Comparison of ENCODE assay signal across 8 mouse cellular contexts in genomic region chr4:100776871-100777375, GRCm38 (mm10). TPM values are rescaled to one million over a fixed set of nuclear protein-coding genes. Genes with fewer than 3 reads are reported as not detected.
DNase-seq lines count a peak whose midpoint lies in the region; ATAC-seq and TF ChIP-seq lines count a peak whose summit lies in the region.

No protein-coding gene starts in this region.

- WGBS in heart, embryonic 16.5 days, result under 1% methylated on average over 66 of the region's 68 CpGs
- WGBS in lung, embryonic 14.5 days, result 0% methylated on average over 64 of the region's 68 CpGs

- H3K36me3 ChIP-seq in heart, embryonic 16.5 days (ENCODE audit: control insufficient read depth, insufficient read depth), result no peaks in the 10 kb centered on the region
- no peaks in the 10 kb centered on the region for H3K36me3 ChIP-seq in lung, embryonic 14.5 days (ENCODE audit: insufficient read depth)

- peak overlapping the region; percentile 80 for H3K27ac ChIP-seq in embryonic fibroblast, embryonic 13.5 days (ENCODE audit: insufficient read depth, low read length)
- peak overlapping the region; percentile 93 for H3K27ac ChIP-seq in heart, embryonic 16.5 days (ENCODE audit: low read length)
- H3K27ac ChIP-seq in lung, embryonic 14.5 days (ENCODE audit: low read depth), result peak overlapping the region; percentile 94

- H3K9ac ChIP-seq in heart, embryonic 16.5 days (ENCODE audit: low read length), result peak overlapping the region; percentile 95
- H3K9ac ChIP-seq in lung, embryonic 14.5 days, result peak overlapping the region; percentile 89

- H3K4me1 ChIP-seq in embryonic fibroblast, embryonic 13.5 days (ENCODE audit: control insufficient read depth, insufficient read depth, low read length), result peaks cover 3% of the 10 kb centered on the region
- H3K4me1 ChIP-seq in heart, embryonic 16.5 days (ENCODE audit: control insufficient read depth, insufficient read depth, low read length), result peaks cover 23% of the 10 kb centered on the region
- no peaks in the 10 kb centered on the region for H3K4me1 ChIP-seq in lung, embryonic 14.5 days (ENCODE audit: insufficient read depth)

- TF ChIP-seq CTCF in embryonic fibroblast, embryonic 13.5 days (IDR thresholded peaks at IDR 0.05; ENCODE audit: borderline replicate concordance, insufficient read depth, low read length), result no peak
- TF ChIP-seq CTCF in lung, embryonic 14.5 days (IDR thresholded peaks at IDR 0.05; ENCODE audit: low read depth), result no peak

- peak overlapping the region; percentile 91 for H3K4me2 ChIP-seq in heart, embryonic 16.5 days (ENCODE audit: low read depth, low read length)
- peak overlapping the region; percentile 84 for H3K4me2 ChIP-seq in lung, embryonic 14.5 days

- peak; percentile 45 to 58 for DNase-seq in right cerebral cortex, postnatal 10 days (ENCODE audit: low spot score in 2 of 2)
- no peak for DNase-seq in right cerebral cortex, postnatal 36 days (ENCODE audit: low spot score in 2 of 2)
- peak; percentile 51 to 72 for DNase-seq in kidney, postnatal 25 days
- peak; percentile 74 for DNase-seq in lung, embryonic 14.5 days
- peak; percentile 60 for DNase-seq in right cerebral cortex, postnatal 25 days
- DNase-seq in spleen, postnatal 36 days (ENCODE audit: low spot score in 2 of 2), result no peak

- peak overlapping the region; percentile 97 for H3K4me3 ChIP-seq in embryonic fibroblast, embryonic 13.5 days (ENCODE audit: insufficient read depth, low read length)
- H3K4me3 ChIP-seq in heart, embryonic 16.5 days (ENCODE audit: low read length), result peak overlapping the region; percentile 62
- peak overlapping the region; percentile 94 for H3K4me3 ChIP-seq in lung, embryonic 14.5 days (ENCODE audit: low read depth, low read length)

- TF ChIP-seq POLR2A in embryonic fibroblast, embryonic 13.5 days (IDR thresholded peaks at IDR 0.05; ENCODE audit: low read depth, low read length), result no peak

- peak; percentile 52 for ATAC-seq in heart, embryonic 16.5 days (replicated peaks; ENCODE audit: extremely low read depth, insufficient read depth, low FRiP score)
- ATAC-seq in lung, embryonic 14.5 days (ENCODE audit: insufficient read depth), result peak; percentile 69

- no peaks in the 10 kb centered on the region for H3K27me3 ChIP-seq in heart, embryonic 16.5 days (ENCODE audit: control insufficient read depth, insufficient read depth, low read length)
- no peaks in the 10 kb centered on the region for H3K27me3 ChIP-seq in lung, embryonic 14.5 days (ENCODE audit: insufficient read depth, low read length)

- peaks cover 3% of the 10 kb centered on the region; the same call in 1 of the 2 replicates for H3K9me3 ChIP-seq in heart, embryonic 16.5 days (replicated peaks; ENCODE audit: control insufficient read depth, low read length)
- H3K9me3 ChIP-seq in lung, embryonic 14.5 days (ENCODE audit: low read depth, low read length), result no peaks in the 10 kb centered on the region

RNA-seq across cellular contexts. Expression of gene Cachd1, which starts 0.4 kb away (rescaled TPM):
- 27.6 and 37.6 TPM in 2 replicates for polyA plus RNA-seq in embryonic fibroblast, embryonic 13.5 days (2011; ENCODE audit: insufficient read length, low read depth, missing spikeins)
- 4.6 and 8.9 TPM in 2 replicates for polyA plus RNA-seq in heart, embryonic 16.5 days (2015; fragmentation: Nextera tagmentation; extraction: Ambion mirVana)
- 26.9 and 27.9 TPM in 2 replicates for polyA plus RNA-seq in lung, embryonic 14.5 days (2014; fragmentation: Nextera tagmentation; extraction: Ambion mirVana)

Comparison
In these comparisons a context has a peak if more than half of its experiments do, and no peak if none do; other contexts are left out.
1. DNase-seq: peak in right cerebral cortex, postnatal 10 days (2 of 2), kidney, postnatal 25 days (2 of 2), lung, embryonic 14.5 days (single experiment) and right cerebral cortex, postnatal 25 days (single experiment); none in right cerebral cortex, postnatal 36 days (0 of 2) and spleen, postnatal 36 days (0 of 2).
2. Peak in every context shown above with its lines, with median percentiles within 50 percentile points of each other: H3K27ac ChIP-seq and H3K4me3 ChIP-seq.